Mouse (Mus musculus) lung, postnatal 0 days (tissue): Measurements from ENCODE around the gene Cfap45.

ENCODE experiments used
- CTCF ChIP-seq: IDR thresholded peaks from 2 replicates; pipeline ENCODE4 v1.5.1; 2016; ENCODE audit warnings: antibody characterized with exemption, mild to moderate bottlenecking
- EP300 ChIP-seq: IDR thresholded peaks from 2 replicates; pipeline ENCODE4 v1.6.1; 2016; ENCODE audit warnings: antibody characterized with exemption, mild to moderate bottlenecking, control low read depth

GRCm38 (mm10) chr1:172481111-172481510 is 39.5 kb upstream of the Cfap45 start:
- no peak for TF ChIP-seq CTCF
- TF ChIP-seq EP300 = no peak
